Mouse (Mus musculus): ENCODE results near the gene Zfp362. TPM values are rescaled to one million over a fixed set of nuclear protein-coding genes. Genes with fewer than 3 reads are reported as not detected.

Zfp362 gene
- polyA plus RNA-seq, 1 experiment from 2014 or later: 44.0 TPM

GRCm38 (mm10) chr4:128734217-128734616 lies 71.6 kb downstream of the Zfp362 start:
- peak; percentile 53 for ATAC-seq
- no peaks in the 10 kb centered on the region for H3K27me3 ChIP-seq
- H3K4me1 ChIP-seq (replicated peaks): peaks cover 91% of the 10 kb centered on the region
- no peaks in the 10 kb centered on the region for H3K9me3 ChIP-seq
- peak overlapping the region; percentile 49 for H3K4me2 ChIP-seq (replicated peaks)
- WGBS: 11% methylated on average over 5 of the region's 5 CpGs
- peaks cover 8% of the 10 kb centered on the region for H3K36me3 ChIP-seq
- peak overlapping the region; percentile 43 for H3K9ac ChIP-seq (replicated peaks)
- H3K4me3 ChIP-seq (replicated peaks): peak overlapping the region; percentile 6; the same call in 1 of the 2 replicates
- peak overlapping the region; percentile 92 for H3K27ac ChIP-seq

- peak overlapping the region; percentile 43 for H3K9ac ChIP-seq (replicated peaks)
- no peaks in the 10 kb centered on the region for H3K9me3 ChIP-seq
- H3K4me1 ChIP-seq (replicated peaks): peaks cover 97% of the 10 kb centered on the region
- H3K4me3 ChIP-seq (replicated peaks): peak overlapping the region; percentile 6; the same call in 1 of the 2 replicates
- 35% methylated on average over 6 of the region's 6 CpGs for WGBS
- no peaks in the 10 kb centered on the region for H3K27me3 ChIP-seq
- H3K4me2 ChIP-seq (replicated peaks): peak overlapping the region; percentile 49
- H3K36me3 ChIP-seq: peaks cover 8% of the 10 kb centered on the region
- H3K27ac ChIP-seq: peak overlapping the region; percentile 92
- ATAC-seq: no peak
Observed at GRCm38 (mm10) chr4:128733496-128733895, 72.3 kb downstream of the Zfp362 start.

GRCm38 (mm10) chr4:128732794-128733193 lies 73.1 kb downstream of the Zfp362 start:
- 43% methylated on average over 5 of the region's 5 CpGs for WGBS
- H3K27me3 ChIP-seq: no peaks in the 10 kb centered on the region
- H3K4me3 ChIP-seq (replicated peaks): no peak overlapping the region
- no peak for ATAC-seq
- H3K4me2 ChIP-seq (replicated peaks): peak overlapping the region; percentile 49
- peaks cover 93% of the 10 kb centered on the region for H3K4me1 ChIP-seq (replicated peaks)
- H3K9ac ChIP-seq (replicated peaks): no peak overlapping the region
- H3K36me3 ChIP-seq: peaks cover 8% of the 10 kb centered on the region
- no peak overlapping the region for H3K27ac ChIP-seq
- no peaks in the 10 kb centered on the region for H3K9me3 ChIP-seq

- peak overlapping the region; percentile 71 for H3K4me2 ChIP-seq (replicated peaks)
- no peaks in the 10 kb centered on the region for H3K9me3 ChIP-seq
- 43% methylated on average over 6 of the region's 6 CpGs for WGBS
- H3K36me3 ChIP-seq: peaks cover 8% of the 10 kb centered on the region
- no peak for ATAC-seq
- H3K27ac ChIP-seq: 0 out of 2 replicates have a peak overlapping the region, but pooled peaks have one; percentile 98
- H3K4me3 ChIP-seq (replicated peaks): peak overlapping the region; percentile 80
- H3K27me3 ChIP-seq: no peaks in the 10 kb centered on the region
- peaks cover 85% of the 10 kb centered on the region for H3K4me1 ChIP-seq (replicated peaks)
- H3K9ac ChIP-seq (replicated peaks): peak overlapping the region; percentile 99
Observed at GRCm38 (mm10) chr4:128730271-128730670, 75.6 kb downstream of the Zfp362 start.

GRCm38 (mm10) chr4:128729709-128730037 lies 76.2 kb downstream of the Zfp362 start:
- Histone ChIP-seq H3K4me1 (replicated peaks) (peaks cover 79% of the 10 kb centered on the region), H3K36me3 (peaks cover 8% of the 10 kb centered on the region), H3K9ac (replicated peaks) (peak overlapping the region; percentile 99), H3K4me3 (replicated peaks) (peak overlapping the region; percentile 80), H3K9me3 (no peaks in the 10 kb centered on the region), H3K4me2 (replicated peaks) (peak overlapping the region; percentile 71), H3K27ac (peak overlapping the region; percentile 98), H3K27me3 (no peaks in the 10 kb centered on the region)
- no peak for ATAC-seq
- 11% methylated on average over 5 of the region's 5 CpGs for WGBS

- 6% methylated on average over 15 of the region's 15 CpGs for WGBS
- ATAC-seq: no peak
- no peaks in the 10 kb centered on the region for H3K9me3 ChIP-seq
- H3K4me1 ChIP-seq (replicated peaks): peaks cover 77% of the 10 kb centered on the region
- H3K4me2 ChIP-seq (replicated peaks): peak overlapping the region; percentile 71
- H3K4me3 ChIP-seq (replicated peaks): peak overlapping the region; percentile 80
- peaks cover 8% of the 10 kb centered on the region for H3K36me3 ChIP-seq
- no peaks in the 10 kb centered on the region for H3K27me3 ChIP-seq
- peak overlapping the region; percentile 98 for H3K27ac ChIP-seq
- peak overlapping the region; percentile 99 for H3K9ac ChIP-seq (replicated peaks)
Observed at GRCm38 (mm10) chr4:128729033-128729708, 76.7 kb downstream of the Zfp362 start.

- peak overlapping the region; percentile 98 for H3K27ac ChIP-seq
- peaks cover 8% of the 10 kb centered on the region for H3K36me3 ChIP-seq
- H3K4me1 ChIP-seq (replicated peaks): peaks cover 77% of the 10 kb centered on the region
- peak overlapping the region; percentile 71 for H3K4me2 ChIP-seq (replicated peaks)
- no peaks in the 10 kb centered on the region for H3K9me3 ChIP-seq
- H3K4me3 ChIP-seq (replicated peaks): peak overlapping the region; percentile 80
- peak overlapping the region; percentile 99 for H3K9ac ChIP-seq (replicated peaks)
- under 1% methylated on average over 5 of the region's 5 CpGs for WGBS
- ATAC-seq: no peak
- no peaks in the 10 kb centered on the region for H3K27me3 ChIP-seq
Observed at GRCm38 (mm10) chr4:128728431-128728851, 77.4 kb downstream of the Zfp362 start.

GRCm38 (mm10) chr4:128727721-128728430 lies 78.0 kb downstream of the Zfp362 start:
- peak overlapping the region; percentile 98 for H3K27ac ChIP-seq
- ATAC-seq: peak; percentile 78
- WGBS: under 1% methylated on average over 56 of the region's 65 CpGs

GRCm38 (mm10) chr4:128727019-128727720 lies 78.7 kb downstream of the Zfp362 start:
- peak overlapping the region; percentile 71 for H3K4me2 ChIP-seq (replicated peaks)
- 2% methylated on average over 61 of the region's 68 CpGs for WGBS
- peak; percentile 89 for ATAC-seq

More at GRCm38 (mm10) chr4:128727721-128728430, 78.0 kb downstream of the Zfp362 start:
- Histone ChIP-seq H3K4me1 (replicated peaks) (peaks cover 76% of the 10 kb centered on the region), H3K27me3 (no peaks in the 10 kb centered on the region), H3K9ac (replicated peaks) (peak overlapping the region; percentile 99), H3K36me3 (peaks cover 8% of the 10 kb centered on the region), H3K9me3 (no peaks in the 10 kb centered on the region), H3K4me2 (replicated peaks) (peak overlapping the region; percentile 71), H3K4me3 (replicated peaks) (peak overlapping the region; percentile 80)

GRCm38 (mm10) chr4:128724059-128724458 lies 81.8 kb downstream of the Zfp362 start:
- Histone ChIP-seq H3K4me2 (replicated peaks) (no peak overlapping the region), H3K27me3 (no peaks in the 10 kb centered on the region), H3K4me1 (replicated peaks) (peaks cover 78% of the 10 kb centered on the region), H3K36me3 (no peaks in the 10 kb centered on the region), H3K4me3 (replicated peaks) (no peak overlapping the region), H3K9ac (replicated peaks) (peak overlapping the region; percentile 37; the same call in 1 of the 2 replicates), H3K27ac (no peak overlapping the region), H3K9me3 (no peaks in the 10 kb centered on the region)
- 70% methylated on average over 7 of the region's 7 CpGs for WGBS
- no peak for ATAC-seq

More at GRCm38 (mm10) chr4:128727019-128727720, 78.7 kb downstream of the Zfp362 start:
- H3K9me3 ChIP-seq: no peaks in the 10 kb centered on the region
- H3K36me3 ChIP-seq: peaks cover 8% of the 10 kb centered on the region
- peak overlapping the region; percentile 80 for H3K4me3 ChIP-seq (replicated peaks)
- peak overlapping the region; percentile 98 for H3K27ac ChIP-seq
- H3K9ac ChIP-seq (replicated peaks): peak overlapping the region; percentile 99
- peaks cover 77% of the 10 kb centered on the region for H3K4me1 ChIP-seq (replicated peaks)
- no peaks in the 10 kb centered on the region for H3K27me3 ChIP-seq

GRCm38 (mm10) chr4:128723431-128723830 lies 82.4 kb downstream of the Zfp362 start:
- no peak overlapping the region for H3K4me2 ChIP-seq (replicated peaks)
- H3K9ac ChIP-seq (replicated peaks): no peak overlapping the region
- H3K27me3 ChIP-seq: no peaks in the 10 kb centered on the region
- H3K27ac ChIP-seq: no peak overlapping the region
- no peak overlapping the region for H3K4me3 ChIP-seq (replicated peaks)
- H3K9me3 ChIP-seq: no peaks in the 10 kb centered on the region
- no peak for ATAC-seq
- no peaks in the 10 kb centered on the region for H3K36me3 ChIP-seq
- 77% methylated on average over 13 of the region's 13 CpGs for WGBS
- peaks cover 77% of the 10 kb centered on the region for H3K4me1 ChIP-seq (replicated peaks)

All from midbrain, embryonic 13.5 days (tissue).